Mouse (Mus musculus) heart, adult 8-10 months (tissue): ENCODE measurements around the gene Nt5dc1. TPM values are rescaled to one million over a fixed set of nuclear protein-coding genes. Genes with fewer than 3 reads are reported as not detected.
"Not testable (repeated sequence)": the region's sequence is repeated elsewhere in the genome, so short reads cannot be mapped to it uniquely, and the experiment has no call there.

Experiments
- DNase-seq: peaks from one replicate; pipeline ENCODE4 v3.0.0; 2022; ENCODE audit warnings: low spot score
- total RNA-seq, 4 experiments: library from RNA; stranded (reverse); gene quantifications; 2 replicates each; pipeline ENCODE4 v1.2.4; 2022

Nt5dc1 gene
- total RNA-seq, 4 experiments from 2014 or later, result 8.1 to 13.2 (median 10.9) TPM

DNA sequence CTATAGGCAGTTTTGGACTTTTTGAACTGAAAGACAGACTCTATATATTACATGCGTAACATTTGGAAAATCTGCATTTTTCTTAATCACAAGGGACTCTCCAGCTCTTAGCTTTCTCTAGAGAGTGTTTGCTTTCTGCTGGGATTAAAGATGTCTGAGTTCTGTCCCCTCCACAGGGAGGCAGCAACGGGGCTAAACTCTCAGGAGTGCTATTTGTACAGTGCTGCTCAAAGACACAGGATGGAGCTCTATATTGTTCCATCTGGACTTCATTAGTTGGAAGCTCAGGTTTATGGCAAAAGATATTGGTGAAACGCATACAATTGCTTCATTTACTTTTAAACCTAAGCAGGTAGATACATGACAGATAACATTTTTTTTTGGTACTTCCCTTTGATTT, 105.8 kb downstream of the Nt5dc1 start:
- DNase-seq, result no peak

DNA sequence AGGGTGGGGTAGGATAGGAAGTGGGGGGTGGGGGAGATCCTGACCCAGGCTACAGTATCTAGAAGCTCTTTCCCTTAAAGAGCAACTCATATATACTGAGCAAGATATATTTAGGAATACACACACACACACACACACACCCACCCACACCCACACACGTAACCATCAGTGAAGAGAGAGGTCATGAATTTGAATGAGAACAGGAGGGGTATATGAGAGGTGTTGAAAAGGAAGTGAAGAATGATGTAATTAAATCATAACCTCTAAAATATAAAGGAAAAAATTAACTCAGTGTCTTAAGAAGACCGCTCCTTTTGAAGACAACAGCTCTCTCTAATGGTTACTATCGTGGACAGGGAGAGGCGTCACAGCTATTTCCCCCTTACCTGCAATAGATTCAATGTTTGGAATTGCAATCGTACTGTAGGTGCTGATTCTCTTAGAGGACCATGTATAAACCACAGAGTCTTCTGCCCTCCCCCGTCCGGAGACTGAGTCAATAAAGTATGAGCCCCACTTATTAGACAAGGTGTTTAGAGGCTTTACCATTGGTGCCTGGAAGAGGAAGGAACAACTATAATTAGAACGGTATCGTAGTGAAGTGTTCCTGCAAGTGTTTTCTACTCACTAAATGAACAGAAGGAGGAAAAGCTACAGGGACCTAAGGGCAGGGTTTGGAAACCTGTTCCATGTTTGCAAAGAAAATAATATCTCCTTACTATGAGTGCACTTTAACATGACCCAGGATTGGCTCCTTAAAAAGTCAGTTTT, 108.3 kb downstream of the Nt5dc1 start:
- DNase-seq, result no peak

DNA sequence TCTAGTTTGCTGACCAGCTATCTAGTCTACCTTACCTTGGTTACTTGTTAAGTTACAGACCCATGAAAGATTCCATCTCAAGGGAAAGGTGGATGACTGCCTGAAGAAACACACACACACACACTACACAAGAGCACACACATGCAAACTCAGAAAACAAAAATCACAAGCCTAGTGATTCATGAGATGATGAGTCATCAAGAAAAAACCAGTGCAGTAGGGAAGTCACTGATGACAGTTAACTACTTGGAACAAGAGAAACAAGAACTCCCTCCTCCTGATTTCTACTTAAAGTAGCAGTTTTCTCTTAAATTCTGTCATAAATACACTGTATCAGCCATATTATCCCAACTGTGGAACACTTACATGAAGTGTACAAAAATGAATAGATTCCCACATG, 111.3 kb downstream of the Nt5dc1 start:
- DNase-seq, result no peak

DNA sequence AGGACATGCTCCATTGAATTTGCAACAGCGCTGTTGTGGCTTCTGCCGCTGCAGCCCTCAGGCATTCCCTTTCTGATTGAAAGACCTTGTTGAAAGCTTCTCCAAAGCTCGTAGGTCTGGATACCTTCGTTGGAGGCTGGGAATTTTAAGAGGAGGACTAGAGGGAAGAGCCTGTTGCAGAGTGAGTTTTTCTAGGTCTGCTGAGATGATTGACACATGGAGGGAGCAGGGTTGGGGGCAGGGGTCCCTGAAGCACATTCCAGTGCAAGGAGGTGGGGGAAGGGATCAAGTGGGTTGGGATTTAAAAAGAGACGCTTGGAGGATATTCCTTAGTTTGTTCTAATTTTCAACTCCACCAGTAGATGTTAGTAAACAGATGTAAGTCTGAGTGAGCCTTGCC, 118.0 kb downstream of the Nt5dc1 start:
- DNase-seq, result no peak

DNA sequence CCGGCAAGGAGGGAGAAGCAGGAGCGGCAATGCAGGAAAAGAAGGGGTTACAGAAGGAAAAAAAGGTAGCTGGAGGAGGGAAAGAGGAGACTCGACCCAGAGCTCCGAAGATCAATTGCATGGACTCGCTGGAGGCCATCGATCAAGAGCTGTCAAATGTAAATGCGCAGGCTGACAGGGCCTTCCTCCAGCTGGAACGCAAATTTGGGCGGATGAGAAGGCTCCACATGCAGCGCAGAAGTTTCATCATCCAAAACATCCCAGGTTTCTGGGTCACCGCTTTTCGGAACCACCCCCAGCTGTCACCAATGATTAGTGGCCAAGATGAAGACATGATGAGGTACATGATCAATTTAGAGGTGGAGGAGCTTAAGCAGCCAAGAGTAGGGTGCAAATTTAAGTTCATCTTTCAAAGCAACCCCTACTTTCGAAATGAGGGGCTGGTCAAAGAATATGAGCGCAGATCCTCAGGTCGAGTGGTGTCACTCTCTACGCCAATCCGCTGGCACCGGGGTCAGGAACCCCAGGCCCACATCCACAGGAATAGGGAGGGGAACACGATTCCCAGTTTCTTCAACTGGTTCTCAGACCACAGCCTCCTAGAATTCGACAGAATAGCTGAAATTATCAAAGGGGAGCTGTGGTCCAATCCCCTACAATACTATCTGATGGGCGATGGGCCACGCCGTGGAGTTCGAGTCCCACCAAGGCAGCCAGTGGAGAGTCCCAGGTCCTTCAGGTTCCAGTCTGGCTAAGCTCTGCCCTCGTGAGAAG, 120.2 kb downstream of the Nt5dc1 start:
- peak; percentile 28 for DNase-seq

DNA sequence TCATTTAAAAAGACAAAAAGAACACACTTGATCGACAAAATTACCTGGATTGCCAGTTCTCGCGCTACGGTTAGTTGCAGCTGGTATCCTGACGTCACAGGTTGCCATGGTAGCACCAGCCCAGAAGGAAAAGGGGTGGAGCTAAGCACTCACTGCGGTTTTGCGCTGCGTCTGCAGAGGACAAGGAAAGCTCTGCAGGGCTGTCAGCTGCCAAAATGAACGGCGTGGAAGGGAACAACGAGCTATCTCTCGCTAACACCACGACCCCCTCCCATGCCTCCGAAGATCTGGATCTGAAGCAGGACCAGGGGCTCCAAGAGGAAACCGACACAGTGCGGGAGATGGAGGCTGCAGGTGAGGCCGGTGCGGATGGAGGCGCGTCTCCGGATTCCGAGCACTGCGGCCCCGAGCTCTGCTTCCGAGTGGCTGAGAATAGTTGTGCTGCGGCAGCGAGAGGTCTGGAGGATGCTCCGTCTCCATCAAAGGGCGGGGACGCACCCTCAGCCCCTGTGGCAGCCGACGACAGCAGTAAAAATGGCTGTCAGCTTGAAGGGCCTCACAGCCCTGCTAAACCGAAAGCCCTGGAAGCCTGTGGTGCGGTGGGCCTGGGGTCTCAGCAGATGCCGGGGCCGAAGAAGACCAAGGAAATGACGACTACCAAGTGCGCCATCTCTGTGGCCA, 120.9 kb downstream of the Nt5dc1 start, which contains the start of gene Tspyl4:
TSS of gene Tspyl4 (plus strand) at position 144 of the 681 bp plus-strand sequence.
- DNase-seq, result peak; percentile 92

DNA sequence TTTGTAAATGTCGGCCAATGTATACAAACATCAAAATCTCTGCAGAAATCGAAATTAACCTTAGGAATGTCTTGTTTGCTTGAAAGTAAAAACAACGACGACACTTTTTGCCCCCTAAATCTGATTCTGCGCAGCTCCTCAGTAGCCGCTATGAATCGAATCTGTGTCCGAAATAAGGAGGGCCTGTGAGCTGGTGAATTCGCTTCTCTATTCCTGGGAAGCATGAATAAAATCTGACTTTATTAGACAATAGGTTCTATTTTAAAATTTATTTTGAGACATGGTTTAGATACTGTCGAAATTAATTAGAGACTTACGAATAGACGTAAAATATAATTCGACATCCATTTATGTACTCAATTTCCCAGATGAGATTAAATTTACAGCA, 121.4 kb downstream of the Nt5dc1 start:
- no peak for DNase-seq

DNA sequence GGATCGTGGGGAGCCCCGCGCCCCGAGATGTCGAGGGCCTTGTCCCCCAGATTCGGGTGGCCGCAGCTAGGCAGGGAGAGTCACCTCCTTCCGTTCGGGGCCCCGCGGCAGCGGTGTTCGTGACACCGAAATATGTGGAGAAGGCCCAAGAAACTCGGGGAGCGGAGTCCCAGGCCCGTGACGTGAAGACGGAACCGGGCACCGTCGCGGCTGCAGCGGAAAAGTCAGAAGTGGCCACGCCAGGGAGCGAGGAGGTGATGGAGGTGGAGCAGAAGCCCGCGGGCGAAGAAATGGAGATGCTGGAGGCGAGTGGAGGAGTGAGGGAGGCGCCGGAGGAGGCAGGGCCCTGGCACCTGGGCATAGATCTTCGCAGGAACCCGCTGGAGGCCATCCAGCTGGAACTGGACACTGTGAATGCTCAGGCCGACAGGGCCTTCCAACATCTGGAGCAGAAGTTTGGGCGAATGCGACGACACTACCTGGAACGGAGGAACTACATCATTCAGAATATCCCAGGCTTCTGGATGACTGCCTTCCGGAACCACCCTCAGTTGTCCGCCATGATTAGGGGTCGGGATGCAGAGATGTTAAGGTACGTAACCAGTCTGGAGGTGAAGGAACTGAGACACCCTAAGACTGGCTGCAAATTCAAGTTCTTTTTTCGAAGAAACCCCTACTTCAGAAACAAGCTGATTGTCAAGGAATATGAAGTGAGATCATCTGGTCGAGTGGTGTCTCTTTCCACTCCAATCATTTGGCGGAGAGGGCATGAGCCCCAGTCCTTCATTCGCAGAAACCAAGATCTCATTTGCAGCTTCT, 135.7 kb downstream of the Nt5dc1 start:
- DNase-seq, result peak; percentile 36

DNA sequence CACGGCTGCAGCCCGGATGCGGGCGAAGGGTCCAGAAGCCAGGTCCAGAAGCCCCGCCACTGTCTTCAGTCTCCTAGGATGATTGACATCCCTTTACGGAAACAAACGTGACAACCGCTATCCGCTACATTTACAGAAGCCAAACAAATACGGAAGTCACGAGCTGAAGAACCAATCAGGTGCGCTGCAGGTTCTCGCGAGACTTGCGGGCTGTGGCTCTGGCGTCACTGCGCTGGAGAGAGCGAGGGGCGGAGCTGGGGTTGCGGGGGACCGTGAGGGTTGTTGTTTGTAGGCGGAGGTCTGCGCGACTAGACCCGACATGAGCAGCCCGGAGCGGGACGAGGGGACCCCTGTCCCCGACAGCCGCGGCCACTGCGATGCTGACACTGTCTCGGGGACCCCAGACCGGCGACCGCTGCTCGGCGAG, 136.4 kb downstream of the Nt5dc1 start, which contains the start of gene Tspyl1:
TSS of gene Tspyl1 (plus strand) at position 229 of the 427 bp plus-strand sequence.
- peak; percentile 99 for DNase-seq

DNA sequence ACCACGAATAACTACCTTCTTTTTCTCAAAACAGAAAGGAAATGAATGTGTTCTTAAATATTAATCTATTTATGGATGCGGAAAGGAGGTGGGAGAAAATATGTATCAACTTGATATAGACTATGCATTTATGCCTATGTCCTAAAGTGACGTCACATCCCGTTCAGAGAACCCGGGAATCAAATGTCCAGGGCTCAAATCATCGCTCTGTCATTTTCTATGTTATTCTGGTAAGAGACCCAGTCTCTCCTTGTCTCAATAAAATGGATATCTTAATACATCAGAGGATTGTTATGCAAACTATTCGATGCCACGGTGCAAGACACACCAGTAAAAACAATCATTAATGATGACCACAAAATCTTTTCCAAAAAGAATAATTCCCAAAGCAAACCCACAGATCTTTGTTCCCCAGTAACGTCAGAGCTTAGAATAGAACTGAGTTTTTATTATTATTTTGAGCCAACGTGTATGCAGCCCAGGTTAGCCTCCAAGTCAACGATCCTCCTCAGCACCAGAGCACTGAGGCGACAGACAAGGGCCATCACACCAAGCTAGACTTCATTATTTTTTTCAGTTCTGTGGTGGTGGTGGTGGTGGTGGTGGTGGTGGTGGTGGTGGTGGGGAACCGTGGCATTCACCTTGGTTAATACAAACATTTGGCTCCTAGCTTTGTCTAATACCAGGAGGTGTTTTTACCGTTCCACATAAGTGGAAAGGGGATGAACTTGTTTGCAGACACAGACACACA, 137.0 kb downstream of the Nt5dc1 start:
- DNase-seq, result peak; percentile 26

DNA sequence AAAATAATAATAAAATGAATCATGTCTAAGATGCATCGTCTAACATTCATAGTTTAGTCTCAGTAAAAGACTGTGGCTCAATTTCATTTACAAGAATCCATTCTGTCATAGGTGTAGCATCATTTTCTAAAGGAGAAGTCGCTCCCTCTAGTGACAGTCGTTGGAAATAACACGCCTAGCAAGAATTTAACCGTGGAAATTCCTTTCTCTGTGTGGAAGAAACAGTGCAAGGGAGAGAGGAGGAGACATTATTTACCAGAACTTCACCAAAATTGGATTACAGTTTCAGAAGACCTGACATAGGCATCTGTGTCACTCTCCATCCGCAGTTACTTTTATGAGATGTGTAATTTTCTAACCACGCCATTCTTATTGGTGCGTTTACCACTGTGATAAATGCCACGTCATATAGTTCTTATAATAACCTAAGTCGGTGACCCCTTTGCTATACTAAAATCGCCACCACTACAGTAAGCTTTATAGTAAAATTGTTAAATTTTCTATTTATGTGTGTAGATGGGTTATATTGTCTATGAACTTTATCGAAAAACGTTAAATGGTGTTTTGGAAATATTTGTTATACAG, 137.7 kb downstream of the Nt5dc1 start:
- DNase-seq, result peak; percentile 77

DNA sequence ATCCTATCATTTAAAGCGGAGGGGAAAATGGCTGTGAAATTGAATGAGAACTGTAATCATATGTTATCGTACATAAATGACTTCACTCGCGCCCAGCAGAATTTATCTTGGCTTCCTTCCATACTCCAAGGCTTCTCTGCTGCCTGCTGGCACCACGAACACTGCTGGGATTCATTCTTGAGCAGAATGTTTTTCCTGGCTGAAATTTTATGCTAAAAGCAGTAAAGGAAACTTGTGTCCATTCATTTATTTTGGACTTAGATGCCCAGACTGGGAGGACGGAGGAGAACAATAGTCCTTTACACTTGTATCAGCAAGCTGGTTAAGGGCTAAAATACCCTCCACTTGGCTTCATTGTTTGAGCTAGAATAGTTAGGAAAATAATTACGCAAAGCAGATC, 146.7 kb downstream of the Nt5dc1 start:
- peak; percentile 34 for DNase-seq

DNA sequence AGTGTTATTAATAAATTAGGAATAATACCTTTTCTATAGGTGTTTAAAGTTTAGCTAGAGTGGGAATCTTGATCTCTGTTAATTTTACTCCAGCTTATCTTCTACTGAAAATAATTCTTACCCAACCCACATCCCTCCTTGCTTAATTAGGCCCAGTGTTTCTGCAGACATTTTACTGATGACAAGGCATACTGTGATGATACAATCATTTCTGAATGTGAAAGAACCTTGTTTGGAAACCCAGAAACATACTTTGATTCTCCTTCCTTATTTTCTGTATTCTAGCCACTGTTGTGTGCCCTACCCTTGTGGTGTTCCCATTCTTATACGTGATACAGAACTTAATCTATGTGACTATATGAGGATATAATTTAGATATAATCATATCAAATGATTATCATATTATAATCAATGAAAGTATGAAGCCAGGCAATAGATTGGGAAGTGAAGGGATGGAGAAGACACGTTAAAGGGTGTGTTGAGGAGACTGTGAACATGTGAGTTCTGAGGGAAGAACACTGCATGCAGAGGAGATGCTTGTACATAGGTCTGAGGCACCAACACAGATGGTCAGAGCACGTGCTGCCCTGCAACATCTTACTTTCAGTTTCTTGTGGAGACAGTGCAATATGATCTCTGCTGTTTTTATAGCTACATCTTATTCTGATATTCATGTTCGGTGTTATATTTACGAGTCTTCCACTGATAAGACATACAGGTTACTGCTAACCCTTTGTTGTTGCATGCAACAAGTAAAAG, 150.9 kb downstream of the Nt5dc1 start:
- no peak for DNase-seq

DNA sequence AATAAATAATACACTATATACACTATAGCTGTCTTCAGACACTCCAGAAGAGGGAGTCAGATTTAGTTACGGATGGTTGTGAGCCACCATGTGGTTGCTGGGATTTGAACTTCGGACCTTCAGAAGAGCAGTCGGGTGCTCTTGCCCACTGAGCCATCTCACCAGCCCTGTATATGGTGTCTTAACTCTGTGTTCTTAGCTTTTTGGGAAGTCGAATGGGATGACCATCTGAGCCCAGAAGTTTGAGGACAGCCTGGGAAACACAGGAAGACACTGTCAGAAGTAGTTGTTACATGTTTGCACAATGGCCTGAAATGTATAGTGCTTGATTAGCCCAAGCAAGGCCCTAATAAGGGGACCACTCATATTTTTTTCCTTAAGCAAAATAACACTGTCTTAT, 153.2 kb downstream of the Nt5dc1 start:
- no peak for DNase-seq

DNA sequence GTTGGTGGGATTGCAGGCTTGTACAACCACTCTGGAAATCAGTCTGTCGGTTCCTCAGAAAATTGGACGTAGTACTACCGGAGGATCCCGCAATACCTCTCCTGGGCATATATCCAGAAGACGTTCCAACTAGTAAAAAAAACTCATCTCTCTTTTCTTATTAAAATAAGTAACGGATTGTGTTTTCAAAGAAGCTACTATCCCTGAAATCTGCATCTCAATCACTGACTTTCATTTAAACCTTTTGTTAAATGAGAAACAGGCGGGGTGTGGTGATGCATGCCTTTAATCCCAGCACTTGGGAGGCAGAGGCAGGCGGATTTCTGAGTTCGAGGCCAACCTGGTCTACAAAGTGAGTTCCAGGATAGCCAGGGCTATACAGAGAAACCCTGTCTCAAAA, 165.5 kb downstream of the Nt5dc1 start:
- DNase-seq, result not testable (repeated sequence)

DNA sequence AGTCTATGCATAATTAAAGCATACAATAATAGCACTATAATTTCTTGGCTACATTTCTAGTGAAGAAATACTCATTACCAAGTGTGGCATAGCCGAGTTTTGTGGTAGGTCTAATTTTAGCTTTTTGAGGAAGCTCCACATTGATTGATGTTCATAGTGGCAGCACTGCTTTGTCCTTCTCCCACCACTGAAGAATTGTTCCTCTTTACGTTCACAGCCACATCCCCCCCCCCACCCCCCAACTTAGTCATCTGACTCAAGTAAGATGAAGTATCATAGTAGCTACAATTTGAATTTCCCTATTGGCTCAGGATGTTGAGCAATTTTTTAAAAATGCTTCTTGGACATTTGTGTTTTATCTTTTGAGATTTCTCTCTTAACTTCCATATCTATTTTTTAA, 168.8 kb downstream of the Nt5dc1 start:
- no peak for DNase-seq

DNA sequence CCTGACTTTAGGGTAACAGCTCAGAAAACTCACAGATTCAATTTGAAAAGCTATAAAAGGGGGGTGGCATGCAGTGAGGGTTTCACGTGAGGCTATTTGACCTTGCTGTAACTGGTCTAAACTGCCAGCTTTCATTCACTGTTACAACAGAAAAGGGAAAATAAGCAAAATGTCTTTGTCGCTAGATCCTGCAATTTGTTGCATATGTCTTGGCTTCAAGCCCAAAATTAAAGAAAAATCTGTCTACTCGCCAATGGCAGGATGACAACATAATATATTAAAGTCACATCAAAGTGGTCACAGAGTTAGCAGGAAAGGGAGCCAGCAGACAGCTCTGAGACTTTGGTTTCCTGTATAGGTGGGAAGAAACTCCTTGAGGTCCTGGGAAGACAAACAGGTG, 170.6 kb downstream of the Nt5dc1 start:
- no peak for DNase-seq

DNA sequence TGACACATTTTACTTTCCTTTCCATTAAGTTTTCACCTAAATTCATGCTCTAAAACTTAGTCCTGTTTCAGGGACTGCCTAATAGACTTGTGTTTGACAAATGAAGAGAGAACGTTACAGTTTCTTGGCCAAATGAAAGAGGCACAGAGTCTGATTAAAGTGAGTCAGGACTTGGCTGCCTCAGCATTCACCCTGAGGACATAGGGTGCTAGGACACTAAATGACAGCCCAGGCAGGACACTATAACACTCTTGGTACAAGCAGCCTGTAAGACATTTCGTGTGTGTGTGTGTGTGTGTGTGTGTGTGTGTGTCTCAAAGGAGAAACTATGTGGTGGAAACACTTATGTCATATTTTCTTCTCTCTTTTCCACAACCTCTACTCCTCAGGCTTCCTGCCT, 172.2 kb downstream of the Nt5dc1 start:
- DNase-seq, result peak; percentile 22

DNA sequence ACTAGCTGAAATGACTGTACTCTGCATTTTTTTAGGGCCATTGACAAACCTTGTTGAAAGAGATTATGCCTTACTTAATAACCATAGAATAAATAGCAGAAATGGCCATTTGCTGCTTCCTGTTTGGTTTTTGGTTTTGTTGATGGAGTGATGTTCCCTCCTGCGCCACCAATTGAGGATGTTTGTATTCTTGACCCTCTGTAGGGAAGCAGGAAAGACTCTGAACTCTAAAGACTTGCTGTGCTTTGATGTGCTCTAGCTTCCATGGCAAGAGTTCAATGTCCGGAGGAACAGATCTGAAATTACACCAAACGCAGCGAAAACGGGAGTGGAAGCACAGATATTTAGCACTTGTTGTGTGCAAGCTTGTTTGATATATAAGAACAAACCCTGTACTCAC, 173.6 kb downstream of the Nt5dc1 start:
- peak; percentile 2 for DNase-seq

DNA sequence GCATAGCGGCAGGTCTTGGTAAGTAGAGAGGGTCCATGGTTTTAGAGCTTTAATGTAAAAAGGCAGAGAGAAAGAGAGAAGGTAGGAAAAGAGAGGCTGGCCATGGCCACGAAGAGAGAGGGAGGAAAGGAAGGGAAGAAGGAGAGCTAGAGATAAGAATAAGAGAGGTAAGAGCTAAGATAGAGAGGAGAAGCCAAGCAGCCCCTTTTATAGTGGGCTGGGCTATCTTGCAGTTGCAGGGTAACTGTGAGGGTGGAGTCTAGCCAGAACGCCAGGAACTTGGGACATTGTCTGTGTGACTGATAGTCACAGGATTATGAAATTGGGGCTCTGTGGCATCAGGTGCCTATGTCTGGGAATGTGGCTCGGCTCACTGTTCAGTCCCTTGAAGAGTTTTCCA, 179.8 kb downstream of the Nt5dc1 start:
- DNase-seq, result no peak
